Mouse (Mus musculus) MEL (cell line): Measurements from ENCODE around the gene Vdr. TPM values are rescaled to one million over a fixed set of nuclear protein-coding genes. Genes with fewer than 3 reads are reported as not detected.

ENCODE experiments used
- DNase-seq: peaks from one replicate; pipeline ENCODE4 v3.0.0; 2011; ENCODE audit warnings: low read depth, low spot score
- H3K27ac ChIP-seq: 2 replicates; pipeline ENCODE4 v1.5.1; 2012; ENCODE audit warnings: low read depth, mild to moderate bottlenecking, control low read depth, low read length, moderate library complexity; ENCODE audit not compliant: control insufficient read depth
- H3K27me3 ChIP-seq, 2 experiments: fragments of 150-350 bp in 1 of 2; sonication (generic) in 1 of 2; 2 replicates each; pipeline ENCODE4 v1.6.1; 2012; ENCODE audit warnings: low read length in 2 of 2, mild to moderate bottlenecking in 2 of 2, improper control_type of control experiment in 1 of 2, moderate library complexity in 1 of 2; ENCODE audit not compliant: insufficient read depth in 2 of 2, control insufficient read depth in 1 of 2
- H3K36me3 ChIP-seq, 2 experiments: 2 replicates each; pipeline ENCODE4 v1.6.1; 2012 to 2014; ENCODE audit warnings: low read length in 2 of 2, improper control_type of control experiment in 1 of 2, inconsistent platforms in 1 of 2, mild to moderate bottlenecking in 1 of 2; ENCODE audit not compliant: insufficient read depth in 2 of 2, control insufficient read depth in 1 of 2
- H3K4me1 ChIP-seq, 2 experiments: fragments of 150-350 bp in 1 of 2; sonication (generic) in 1 of 2; 2 replicates each; pipeline ENCODE4 v1.6.1; 2012; ENCODE audit warnings: low read length in 2 of 2, improper control_type of control experiment in 1 of 2, mild to moderate bottlenecking in 1 of 2; ENCODE audit not compliant: insufficient read depth in 2 of 2, control insufficient read depth in 1 of 2
- H3K4me3 ChIP-seq, 2 experiments: fragments of 150-350 bp in 1 of 2; sonication (generic) in 1 of 2; 2 replicates each; pipeline ENCODE4 v1.5.1; 2012; ENCODE audit warnings: low read depth in 2 of 2, low read length in 2 of 2, mild to moderate bottlenecking in 2 of 2, moderate library complexity in 2 of 2, control low read depth in 1 of 2, improper control_type of control experiment in 1 of 2; ENCODE audit not compliant: control insufficient read depth in 1 of 2, insufficient read depth in 1 of 2
- H3K79me2 ChIP-seq: 2 replicates; pipeline ENCODE4 v1.6.1; 2012; ENCODE audit warnings: mild to moderate bottlenecking, low read length, moderate library complexity; ENCODE audit not compliant: control insufficient read depth, poor library complexity, insufficient read depth
- H3K9ac ChIP-seq: 2 replicates; pipeline ENCODE4 v1.6.1; 2012; ENCODE audit warnings: low read depth, mild to moderate bottlenecking, control low read depth, low read length, moderate library complexity; ENCODE audit not compliant: control insufficient read depth, poor library complexity, severe bottlenecking
- H3K9me3 ChIP-seq: fragments of 150-350 bp; sonication (generic); replicated peaks from 2 replicates; pipeline ENCODE4 v1.6.1; 2012; ENCODE audit warnings: mild to moderate bottlenecking, low read length, improper control_type of control experiment, moderate library complexity; ENCODE audit not compliant: insufficient read depth
- CHD1 ChIP-seq: IDR thresholded peaks from 2 replicates; pipeline ENCODE4 v1.6.1; 2012; ENCODE audit warnings: low read depth, mild to moderate bottlenecking, inconsistent platforms, low read length, improper control_type of control experiment
- CTCF ChIP-seq, 3 experiments: IDR thresholded peaks in 2 of 3; conservative IDR thresholded peaks in 1 of 3; 2 replicates each; pipeline ENCODE4 v1.5.1; 2011 to 2012; ENCODE audit warnings: low read length in 3 of 3, low read depth in 2 of 3, mild to moderate bottlenecking in 2 of 3, improper control_type of control experiment in 1 of 3, inconsistent platforms in 1 of 3, mixed read lengths in 1 of 3, moderate library complexity in 1 of 3; ENCODE audit not compliant: control insufficient read depth in 1 of 3, insufficient read depth in 1 of 3, poor library complexity in 1 of 3, severe bottlenecking in 1 of 3
- E2F4 ChIP-seq: IDR thresholded peaks from 2 replicates; pipeline ENCODE4 v1.6.1; 2011; ENCODE audit warnings: low read depth, low read length, improper control_type of control experiment, borderline replicate concordance
- ELF1 ChIP-seq: IDR thresholded peaks from 2 replicates; pipeline ENCODE4 v1.6.1; 2014; ENCODE audit warnings: low read depth, mild to moderate bottlenecking, inconsistent platforms, low read length, improper control_type of control experiment, moderate library complexity
- JUND ChIP-seq: IDR thresholded peaks from 2 replicates; pipeline ENCODE4 v1.6.1; 2011; ENCODE audit warnings: low read depth, mild to moderate bottlenecking, improper control_type of control experiment, low read length
- KAT2A ChIP-seq: conservative IDR thresholded peaks from 2 replicates; pipeline ENCODE4 v1.6.1; 2012; ENCODE audit warnings: low read depth, low read length, improper control_type of control experiment, inconsistent platforms
- MAFK ChIP-seq: IDR thresholded peaks from 2 replicates; pipeline ENCODE4 v1.6.1; 2011; ENCODE audit warnings: low read depth, mild to moderate bottlenecking, low read length, improper control_type of control experiment, borderline replicate concordance
- MAZ ChIP-seq: IDR thresholded peaks from 2 replicates; pipeline ENCODE4 v1.6.1; 2012; ENCODE audit warnings: low read depth, mild to moderate bottlenecking, inconsistent platforms, low read length, improper control_type of control experiment
- MEF2A ChIP-seq: IDR thresholded peaks from 2 replicates; pipeline ENCODE4 v1.6.1; 2014; ENCODE audit warnings: low read depth, mild to moderate bottlenecking, inconsistent platforms, low read length, improper control_type of control experiment; ENCODE audit not compliant: poor library complexity, insufficient replicate concordance, severe bottlenecking; ENCODE audit errors: extremely low read depth
- MXI1 ChIP-seq: IDR thresholded peaks from 2 replicates; pipeline ENCODE4 v1.6.1; 2011; ENCODE audit warnings: mild to moderate bottlenecking, low read depth, low read length, improper control_type of control experiment
- MYB ChIP-seq: IDR thresholded peaks from 2 replicates; pipeline ENCODE4 v1.6.1; 2011; ENCODE audit warnings: mild to moderate bottlenecking, low read depth, low read length, improper control_type of control experiment
- RAD21 ChIP-seq: IDR thresholded peaks from 2 replicates; pipeline ENCODE4 v1.6.1; 2011; ENCODE audit warnings: mild to moderate bottlenecking, low read depth, low read length, improper control_type of control experiment
- RCOR1 ChIP-seq: IDR thresholded peaks from 2 replicates; pipeline ENCODE4 v1.6.1; 2012; ENCODE audit warnings: low read depth, mild to moderate bottlenecking, inconsistent platforms, low read length, improper control_type of control experiment
- TAL1 ChIP-seq: IDR thresholded peaks from 2 replicates; pipeline ENCODE4 v1.6.1; 2012; ENCODE audit warnings: mild to moderate bottlenecking, inconsistent platforms, low read length, moderate library complexity, mixed read lengths
- USF1 ChIP-seq: IDR thresholded peaks from 2 replicates; pipeline ENCODE4 v1.6.1; 2014; ENCODE audit warnings: low read depth, mild to moderate bottlenecking, inconsistent platforms, low read length, improper control_type of control experiment, moderate library complexity
- USF2 ChIP-seq, 2 experiments: IDR thresholded peaks; 2 replicates each; pipeline ENCODE4 v1.6.1; 2011 to 2012; ENCODE audit warnings: improper control_type of control experiment in 2 of 2, low read length in 2 of 2, borderline replicate concordance in 1 of 2, inconsistent platforms in 1 of 2, low read depth in 1 of 2, mild to moderate bottlenecking in 1 of 2; ENCODE audit not compliant: insufficient read depth in 1 of 2
- ZMIZ1 ChIP-seq: IDR thresholded peaks from 2 replicates; pipeline ENCODE4 v1.6.1; 2012; ENCODE audit warnings: low read depth, mild to moderate bottlenecking, inconsistent platforms, low read length, improper control_type of control experiment, moderate library complexity
- ZNF384 ChIP-seq: IDR thresholded peaks from 2 replicates; pipeline ENCODE4 v1.6.1; 2012; ENCODE audit warnings: low read depth, mild to moderate bottlenecking, inconsistent platforms, low read length, improper control_type of control experiment
- polyA plus RNA-seq, 2 experiments: library from polyadenylated mRNA; stranded (reverse) in 1 of 2; unstranded in 1 of 2; fragments of >175 nt in 1 of 2; fragments of >200 nt in 1 of 2; gene quantifications; 2 replicates each; pipeline versions ENCODE4 v1.2.1 to v1.2.4; 2012; ENCODE audit warnings: low replicate concordance in 2 of 2, low read depth in 1 of 2; ENCODE audit not compliant: insufficient read length in 2 of 2, insufficient read depth in 1 of 2, missing spikeins in 1 of 2
- total RNA-seq: library from RNA; depleted of rRNA; stranded (reverse); fragments of 300-350 nt; gene quantifications from 2 replicates; pipeline ENCODE4 v1.2.3, GENCODE M21; 2012

The Vdr gene
- total and polyA plus RNA-seq, 3 experiments = 0.54 to 1.9 TPM; not detected in 1

DNA sequence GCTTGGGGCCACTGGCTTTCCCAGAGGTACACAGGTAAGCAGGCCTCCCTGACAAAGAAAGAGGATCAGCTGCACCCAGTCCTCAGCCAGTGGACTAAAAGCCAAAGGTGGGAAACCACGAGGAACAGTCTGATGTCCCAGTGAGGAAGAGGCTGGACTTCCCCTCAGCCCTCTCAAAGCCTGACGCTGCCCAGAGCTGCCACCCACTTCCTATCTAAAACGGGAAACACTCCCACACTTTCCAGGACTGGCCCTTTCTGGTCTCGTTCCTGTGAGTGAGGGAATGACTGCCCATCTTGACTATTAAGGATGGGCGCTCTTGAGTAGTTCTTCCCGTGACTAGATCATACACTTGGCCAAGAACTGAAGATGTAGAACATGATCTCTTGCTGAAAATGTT is 17.4 kb upstream of the Vdr start:
- H3K27me3 ChIP-seq = peaks cover 9 to 15% of the 10 kb centered on the region in 2 experiments
- H3K9ac ChIP-seq = no peak overlapping the region
- no peak overlapping the region for H3K27ac ChIP-seq
- no peaks in the 10 kb centered on the region for H3K79me2 ChIP-seq
- no peaks in the 10 kb centered on the region for H3K36me3 ChIP-seq
- no peak for DNase-seq
- no peak for TF ChIP-seq ELF1
- no peak for TF ChIP-seq E2F4
- TF ChIP-seq, all 39 proteins: peak for 0
- Histone ChIP-seq H3K4me3 (no peak overlapping the region), H3K4me1 (no peaks in the 10 kb centered on the region), H3K9me3 (no peaks in the 10 kb centered on the region)

DNA sequence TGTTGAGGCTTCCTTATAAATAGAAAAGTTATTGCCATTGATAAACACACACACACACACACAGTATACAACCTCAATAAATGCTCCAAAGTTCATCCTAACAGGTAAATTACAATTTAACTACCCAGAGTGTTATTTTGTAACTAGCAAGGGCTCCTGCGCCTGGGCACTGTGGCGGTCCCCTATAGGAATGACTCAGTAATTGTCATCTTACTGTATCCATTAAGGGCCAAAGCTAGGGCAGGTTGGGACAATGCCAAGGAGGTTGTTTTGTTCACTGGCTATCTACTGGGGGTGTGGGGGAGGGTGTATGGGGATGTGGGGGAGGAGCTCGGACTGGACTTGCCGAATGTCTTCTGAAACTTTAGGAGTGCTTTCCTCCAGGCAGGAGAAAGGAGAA is 16.6 kb upstream of the Vdr start:
- no peaks in the 10 kb centered on the region for H3K4me1 ChIP-seq
- no peaks in the 10 kb centered on the region for H3K36me3 ChIP-seq
- no peak overlapping the region for H3K27ac ChIP-seq
- H3K9ac ChIP-seq = no peak overlapping the region
- no peak overlapping the region for H3K4me3 ChIP-seq
- H3K27me3 ChIP-seq = peaks cover 11 to 15% of the 10 kb centered on the region in 2 experiments
- no peaks in the 10 kb centered on the region for H3K79me2 ChIP-seq
- H3K9me3 ChIP-seq = no peaks in the 10 kb centered on the region
- TF ChIP-seq CTCF (IDR thresholded peaks at IDR 0.05 in 2 of 3, conservative IDR thresholded peaks at IDR 0.05 in 1 of 3; ENCODE audit: control insufficient read depth in 1 of 3, insufficient read depth in 1 of 3, low read depth in 2 of 3, low read length in 3 of 3, poor library complexity in 1 of 3, severe bottlenecking in 1 of 3) = no peak
- no peak for TF ChIP-seq TAL1
- no peak for TF ChIP-seq USF1
- TF ChIP-seq MAFK = no peak
- TF ChIP-seq USF2 (IDR thresholded peaks at IDR 0.05; ENCODE audit: borderline replicate concordance in 1 of 2, insufficient read depth in 1 of 2, low read depth in 1 of 2, low read length in 2 of 2) = no peak
- no peak for TF ChIP-seq KAT2A
- TF ChIP-seq ZMIZ1 = no peak
- TF ChIP-seq RAD21 = no peak
- no peak for TF ChIP-seq MYB
- no peak for TF ChIP-seq MEF2A
- TF ChIP-seq MXI1 = no peak
- no peak for TF ChIP-seq ZNF384
- no peak for TF ChIP-seq CHD1
- no peak for TF ChIP-seq JUND
- no peak for TF ChIP-seq MAZ
- no peak for TF ChIP-seq RCOR1
- DNase-seq = no peak
